Mouse (Mus musculus) heart, postnatal 10 days (tissue): ENCODE measurements around the gene Anxa9. TPM values are rescaled to one million over a fixed set of nuclear protein-coding genes. Genes with fewer than 3 reads are reported as not detected.

Source experiments
- DNase-seq, 2 experiments: peaks; one replicate each; pipeline ENCODE4 v3.0.0; 2021
- intact Hi-C: fragments of 180-260 bp; cut with DNase I; formaldehyde crosslinking; loops from one replicate; pipeline ENCODE4 v1.15.1; 2025
- total RNA-seq, 2 experiments: library from RNA; stranded (reverse); gene quantifications; 2 replicates each; pipeline ENCODE4 v1.2.3; 2021

The Anxa9 gene
- total RNA-seq, 2 experiments from 2014 or later: 0.37 to 0.38 TPM

DNA sequence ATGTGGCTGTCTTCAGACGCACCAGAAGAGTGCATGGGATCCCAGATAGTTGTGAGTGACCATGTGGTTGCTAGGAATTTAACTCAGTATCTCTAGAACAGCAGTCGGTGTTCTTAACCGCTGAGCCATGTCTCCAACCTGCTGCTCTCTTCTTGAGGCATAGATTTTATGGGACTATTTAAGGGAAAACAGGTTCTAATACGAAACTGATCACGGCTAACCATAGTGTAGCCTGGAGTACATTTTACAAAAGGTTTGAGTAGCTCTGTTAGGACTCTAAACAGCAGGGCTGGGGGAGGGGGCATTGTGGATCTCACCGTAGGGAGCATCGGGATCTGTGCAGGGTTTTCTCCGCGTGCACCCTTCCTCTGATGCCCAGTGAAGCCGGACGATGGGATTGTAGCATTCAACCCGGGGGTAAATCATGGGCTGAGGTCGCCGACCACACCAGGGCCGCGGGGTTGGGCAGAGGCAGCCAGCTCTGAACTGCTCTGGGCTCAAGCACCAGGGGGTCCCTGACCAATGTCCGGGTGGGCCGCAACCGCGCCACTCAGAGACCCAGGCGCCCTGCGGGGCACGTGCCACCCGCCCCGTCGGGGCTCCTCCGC, 7.6 kb upstream of the Anxa9 start, which contains the start of gene Cers2:
TSS of gene Cers2 (plus strand) at position 306 of the 608 bp plus-strand sequence.
- intact Hi-C loops: loop anchor here (1.0 to 2.0 kb wide), 2 partner anchors 32 to 97 kb away; partner anchors contain the start of genes Gabpb2 and Prune1
- DNase-seq: no peak

DNA sequence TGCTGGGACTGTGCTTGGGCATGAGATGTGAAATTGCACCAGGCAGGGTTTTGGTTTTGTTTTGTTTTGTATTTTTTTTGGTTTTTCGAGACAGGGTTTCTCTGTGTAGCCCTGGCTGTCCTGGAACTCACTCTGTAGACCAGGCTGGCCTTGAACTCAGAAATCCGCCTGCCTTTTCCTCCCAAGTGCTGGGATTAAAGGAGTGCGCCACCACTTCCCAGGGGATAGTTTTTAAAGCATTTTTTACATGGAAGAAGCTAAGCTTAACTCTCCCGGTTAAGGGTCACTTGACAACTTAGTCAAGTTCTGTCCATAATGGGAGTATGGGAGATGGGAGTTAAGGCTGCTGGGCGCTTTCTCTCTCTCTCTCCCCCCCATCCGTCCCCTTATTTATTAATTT, 7.1 kb upstream of the Anxa9 start:
- DNase-seq: no peak
- intact Hi-C loops: loop anchor here (2.0 kb wide), 1 partner anchor 31 kb away; the partner anchor contains the start of gene Prune1

DNA sequence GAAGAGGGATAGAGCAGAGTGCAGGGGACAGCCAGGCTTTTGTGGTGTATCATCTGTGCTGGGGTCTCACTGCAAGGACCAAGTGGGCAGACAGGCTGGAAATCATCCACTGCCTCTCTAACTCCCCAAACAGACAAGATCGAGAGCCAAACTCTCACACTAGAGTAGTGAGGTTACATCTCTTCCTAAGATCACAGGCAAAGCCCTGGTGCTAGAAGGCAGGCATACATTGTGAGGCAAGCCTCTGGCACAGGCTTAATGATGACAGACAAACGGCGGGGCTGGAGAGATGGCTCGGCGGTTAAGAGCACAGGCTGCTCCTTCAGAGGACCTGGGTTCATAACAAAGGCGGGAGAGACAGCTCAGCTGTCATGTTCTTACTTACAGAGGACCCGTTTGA, 6.5 kb upstream of the Anxa9 start:
- no peak for DNase-seq
- intact Hi-C loops: no loop called here

DNA sequence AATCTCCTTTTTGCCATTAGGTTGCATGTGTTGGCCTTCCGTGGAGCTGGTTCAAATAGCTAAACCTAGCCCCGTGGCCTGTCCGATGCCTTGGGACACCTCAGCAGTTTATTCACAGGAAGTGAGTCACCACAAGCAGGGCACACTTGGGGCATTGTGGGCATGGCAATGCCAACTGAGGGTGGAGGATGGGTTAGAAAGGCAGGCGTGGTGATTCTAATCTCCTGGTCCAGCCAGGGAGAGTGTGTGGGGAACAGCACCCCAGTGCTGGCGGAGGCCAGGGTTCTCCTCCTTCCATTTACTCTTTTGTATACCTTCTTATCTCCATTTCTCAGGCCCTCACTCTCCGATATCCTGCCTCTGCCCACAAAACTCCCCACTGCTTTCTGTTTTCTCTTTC, 5.6 kb upstream of the Anxa9 start:
- intact Hi-C loops: no loop called here
- DNase-seq: peak; percentile 16 to 23

DNA sequence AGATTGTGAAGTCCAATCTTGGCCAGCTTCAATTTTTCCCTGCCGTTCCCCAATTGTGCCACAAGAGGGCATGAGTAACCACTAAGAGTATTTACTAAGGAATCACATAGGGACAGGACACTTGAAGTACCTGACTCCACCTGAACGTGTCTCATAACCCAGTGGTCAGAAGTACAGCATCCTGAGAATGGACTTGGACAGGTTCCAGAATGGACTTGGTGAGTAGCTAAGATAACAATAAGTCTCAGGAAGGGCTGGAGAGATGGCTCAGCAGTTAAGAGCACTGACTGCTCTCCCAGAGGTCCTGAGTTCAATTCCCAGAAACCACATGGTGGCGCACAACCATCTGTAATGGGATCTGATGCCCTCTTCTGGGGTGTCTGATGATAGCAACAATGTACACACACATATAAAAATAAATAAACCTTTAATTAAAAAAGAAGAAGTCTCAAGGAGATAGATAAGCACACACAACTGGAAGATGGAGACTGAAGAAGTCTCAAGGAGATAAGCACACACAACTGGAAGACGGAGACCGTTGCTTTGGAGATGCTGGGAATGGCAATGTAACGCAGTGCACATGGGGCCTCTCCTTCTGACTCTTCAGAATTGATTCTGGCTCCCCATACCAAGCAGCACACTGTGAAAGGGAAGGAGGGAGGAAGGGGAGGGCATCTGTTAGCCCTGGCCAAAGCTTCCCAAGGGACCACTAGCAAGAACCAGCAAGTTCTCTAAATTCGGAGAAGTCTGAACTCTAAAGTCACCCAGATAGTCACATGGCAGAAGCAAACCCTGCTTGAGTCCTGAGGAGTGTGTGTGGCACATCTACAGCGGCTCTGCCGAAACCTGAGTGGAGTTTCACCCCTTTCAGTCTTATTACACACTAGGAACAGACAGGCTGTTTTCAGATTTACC, 4.2 kb upstream of the Anxa9 start:
- intact Hi-C loops: loop anchor here (2.0 kb wide), 1 partner anchor 84 kb away; no protein-coding TSS in a partner anchor
- DNase-seq: peak; percentile 72 to 83

DNA sequence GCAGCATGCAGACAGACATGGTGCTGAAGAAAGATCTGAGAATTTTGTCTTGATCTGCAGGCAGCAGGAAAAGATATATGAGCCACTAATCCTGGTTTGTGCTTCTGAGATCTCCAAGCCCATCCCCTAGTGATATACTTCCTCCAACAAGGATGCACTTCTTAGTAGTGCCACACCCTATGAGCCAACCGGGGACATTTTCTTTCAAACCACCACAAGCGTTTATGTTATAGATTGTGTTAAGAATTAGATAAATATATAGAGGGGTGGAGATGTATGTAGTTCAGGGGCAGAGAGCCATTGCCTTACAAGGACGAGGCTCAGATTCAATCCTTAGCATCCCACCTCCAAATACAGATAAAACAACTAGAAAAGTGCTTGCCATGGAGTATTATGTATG, 3.5 kb upstream of the Anxa9 start:
- intact Hi-C loops: loop anchor here (2.0 kb wide), 1 partner anchor 84 kb away; no protein-coding TSS in a partner anchor
- DNase-seq: no peak

DNA sequence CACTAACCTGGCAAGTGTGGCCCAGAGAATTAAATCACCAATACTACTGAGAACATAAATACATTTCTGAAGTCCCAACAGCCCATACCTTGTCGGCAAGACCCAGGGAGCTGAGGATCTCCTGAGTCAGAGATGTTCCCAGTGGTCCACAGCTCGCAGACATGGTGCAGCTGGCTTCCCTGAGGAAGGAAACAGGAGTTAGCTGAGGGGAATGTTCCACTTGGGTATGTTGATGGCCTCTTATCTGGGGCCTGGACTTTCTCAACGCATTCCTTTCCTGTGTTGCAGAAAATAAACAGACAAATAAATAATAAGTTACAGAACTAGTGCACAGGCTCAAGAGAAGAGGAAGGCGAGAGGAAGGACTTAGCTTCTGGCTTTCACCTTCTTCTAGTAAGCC, 732 bp downstream of the Anxa9 start:
- intact Hi-C loops: no loop called here
- DNase-seq: no peak

DNA sequence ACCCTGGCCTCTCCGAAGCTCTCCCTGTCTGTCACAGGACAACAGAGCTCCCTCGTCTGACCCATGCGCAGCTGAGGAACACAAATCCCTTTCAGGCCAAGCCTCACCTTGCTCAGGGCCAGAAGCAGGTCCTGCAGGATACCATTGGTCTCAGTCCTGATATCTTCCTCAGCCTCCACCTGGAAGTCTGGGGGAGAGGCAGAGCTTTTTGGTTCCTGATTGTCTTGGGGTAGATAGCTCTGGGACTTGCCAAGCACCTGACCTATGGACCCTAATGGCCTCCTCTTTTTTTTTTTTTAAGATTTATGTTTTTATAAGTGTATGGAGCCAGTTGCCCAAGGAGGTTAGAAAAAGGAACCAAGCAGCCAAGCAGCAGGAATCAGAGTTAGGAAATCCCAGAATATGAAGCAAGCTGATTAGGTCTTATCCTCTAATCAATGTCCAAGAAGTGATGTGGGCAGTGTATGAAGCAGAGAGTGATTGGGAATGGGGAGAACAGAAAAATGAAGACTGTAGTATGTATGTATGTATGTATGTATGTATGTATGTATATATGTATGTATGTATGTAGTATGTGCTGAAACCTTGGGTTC, 5.7 kb downstream of the Anxa9 start:
- intact Hi-C loops: no loop called here
- no peak for DNase-seq

DNA sequence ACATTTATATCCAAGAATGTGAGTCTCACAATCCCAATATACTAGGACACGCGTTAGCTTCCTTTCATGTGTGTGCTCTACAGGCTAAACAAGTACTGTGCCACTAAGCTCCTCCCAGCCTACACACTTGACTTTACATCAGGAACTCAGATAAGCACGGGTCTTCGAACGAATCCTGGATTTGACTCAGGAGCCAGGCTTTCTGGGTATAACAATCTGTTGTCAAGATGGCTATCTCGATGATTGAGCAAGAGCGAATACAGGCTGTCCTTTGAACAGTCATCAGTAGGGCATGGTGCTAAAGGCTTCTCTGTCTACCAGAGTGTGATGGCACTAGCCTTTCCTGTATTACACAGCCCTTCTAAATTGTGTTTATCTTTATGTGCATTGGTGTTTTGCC, 9.0 kb downstream of the Anxa9 start:
- intact Hi-C loops: no loop called here
- DNase-seq: no peak

DNA sequence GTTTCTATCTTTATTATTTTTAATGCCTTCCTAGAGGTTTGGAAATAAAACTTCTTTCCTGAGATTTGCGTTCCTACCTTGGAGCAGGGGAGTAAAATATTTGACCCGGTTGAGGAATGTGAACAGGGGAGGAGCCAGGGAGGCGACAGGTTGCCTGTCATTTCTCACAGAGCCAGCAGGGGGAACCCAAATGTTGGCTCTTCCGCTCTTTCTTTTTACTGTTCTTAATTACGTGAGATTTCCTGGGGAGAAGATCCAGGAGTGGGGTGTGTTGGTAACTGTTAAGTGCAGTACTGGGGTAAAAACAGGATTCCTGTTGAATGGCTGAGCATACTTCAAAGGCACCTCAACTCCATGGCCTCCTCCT, 10.9 kb downstream of the Anxa9 start:
- peak in 1 of 2 experiments; percentile 62 for DNase-seq
- intact Hi-C loops: no loop called here

DNA sequence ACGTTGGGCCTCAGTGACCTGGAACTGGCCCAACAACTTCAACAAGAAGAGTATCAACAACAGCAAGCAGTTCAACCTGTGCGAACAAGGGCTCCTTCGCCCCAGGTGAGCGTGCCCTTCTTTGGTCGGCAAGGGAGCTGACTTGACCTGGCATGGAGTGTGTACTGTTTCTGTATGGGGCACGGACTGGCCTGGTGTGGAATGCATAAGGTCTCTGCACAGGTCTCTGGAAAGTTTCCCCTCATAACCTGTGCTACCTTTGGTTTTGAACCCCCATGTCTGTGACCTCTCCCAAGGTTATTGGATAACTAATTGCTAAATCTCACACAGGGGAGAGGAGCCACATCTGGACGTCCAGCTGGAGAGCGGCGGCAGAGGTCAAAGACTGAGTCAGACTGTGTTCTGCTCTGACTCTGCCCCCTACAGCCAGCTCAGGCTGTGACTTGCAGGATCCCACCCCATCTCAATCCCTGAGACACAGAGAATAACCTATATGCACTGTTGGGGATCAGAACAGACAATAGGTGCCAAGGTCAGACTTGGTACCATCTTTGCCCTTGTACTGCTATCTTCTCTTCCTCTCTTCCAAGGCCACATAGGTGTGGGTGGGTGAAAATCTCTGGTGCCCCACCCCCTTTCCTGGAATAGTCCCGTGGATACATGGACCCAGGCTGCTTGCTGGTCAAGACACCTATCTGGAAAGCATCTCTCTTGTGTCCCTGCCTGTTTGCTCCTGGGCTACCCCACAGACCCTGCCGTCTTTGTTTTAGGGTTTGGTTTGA, 11.5 kb downstream of the Anxa9 start:
- no peak for DNase-seq
- intact Hi-C loops: no loop called here

DNA sequence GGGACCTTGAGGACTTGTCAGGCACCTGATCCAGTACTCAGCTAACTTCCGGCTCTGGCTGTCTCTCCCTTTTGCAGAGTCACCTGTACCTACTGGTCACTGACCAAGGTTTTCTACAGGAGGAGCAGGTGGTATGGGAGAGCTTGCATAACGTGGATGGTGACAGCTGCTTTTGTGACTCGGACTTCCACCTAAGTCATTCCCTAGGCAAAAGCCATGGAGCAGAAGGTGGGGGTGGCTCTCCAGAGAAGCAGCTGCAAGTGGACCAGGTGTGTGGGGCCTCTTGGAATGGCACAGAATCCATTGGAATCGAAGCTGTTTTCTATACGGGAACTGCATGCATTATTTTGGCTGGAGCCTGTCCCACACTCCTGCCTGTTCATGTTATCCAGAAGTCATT, 12.3 kb downstream of the Anxa9 start:
- intact Hi-C loops: no loop called here
- no peak for DNase-seq

DNA sequence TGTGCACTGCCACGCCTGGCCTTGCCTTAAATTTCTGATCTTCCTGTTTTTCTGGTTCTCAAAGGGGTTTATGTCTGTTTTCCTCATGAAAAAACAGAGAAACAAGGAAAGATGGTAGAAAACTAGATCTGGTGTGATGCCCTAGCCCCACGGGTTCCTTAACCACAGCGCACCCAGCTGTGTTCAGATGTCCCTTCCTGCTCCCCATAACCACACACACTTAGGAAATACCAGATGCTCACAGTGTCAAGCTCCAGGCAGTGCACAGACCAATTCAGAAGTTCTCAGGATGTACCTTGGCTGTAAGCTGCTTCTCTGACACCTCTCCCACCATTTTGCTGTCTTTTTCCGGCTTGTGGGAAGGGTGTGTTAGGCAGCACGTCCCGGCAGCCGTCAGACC, 12.7 kb downstream of the Anxa9 start:
- no peak for DNase-seq
- intact Hi-C loops: no loop called here

DNA sequence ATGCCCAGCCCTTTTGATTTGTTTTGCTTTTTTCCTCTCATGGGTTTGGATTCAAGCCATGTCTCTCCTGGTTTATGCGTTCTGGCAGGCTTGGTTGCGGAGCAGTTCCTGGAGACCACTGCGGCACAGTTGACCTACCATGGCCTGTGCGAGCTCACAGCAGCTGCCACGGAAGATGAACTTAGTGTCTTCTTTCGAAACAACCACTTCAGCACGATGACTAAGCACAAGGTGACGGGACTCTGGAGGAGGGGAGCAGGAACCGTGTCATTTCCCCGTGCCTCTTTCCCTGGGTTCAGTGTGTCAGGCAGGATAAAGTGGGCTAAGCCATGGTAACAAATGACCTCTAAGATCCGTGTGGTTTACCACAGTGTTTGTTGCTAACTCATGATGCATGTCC, 13.4 kb downstream of the Anxa9 start:
- no peak for DNase-seq
- intact Hi-C loops: no loop called here

DNA sequence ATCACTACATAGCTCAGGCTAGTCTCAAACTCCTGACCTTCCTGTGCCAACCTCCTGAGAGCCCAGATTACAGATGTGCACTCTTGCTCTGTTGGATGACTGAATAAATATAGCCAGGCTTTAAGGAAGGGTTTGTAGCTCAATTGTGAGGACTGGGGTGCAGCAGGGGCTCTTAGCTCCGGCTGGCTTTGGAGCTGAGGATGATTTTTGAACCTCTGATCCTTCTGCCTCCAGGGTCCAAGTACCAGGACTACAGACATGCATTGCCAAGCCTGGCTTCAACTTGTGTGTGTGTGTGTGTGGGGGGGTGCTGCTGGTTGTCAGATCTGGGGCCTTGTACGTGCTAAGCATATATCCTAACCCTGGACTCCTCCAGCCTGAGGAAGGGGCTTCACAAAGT, 14.1 kb downstream of the Anxa9 start:
- no peak for DNase-seq
- intact Hi-C loops: no loop called here

DNA sequence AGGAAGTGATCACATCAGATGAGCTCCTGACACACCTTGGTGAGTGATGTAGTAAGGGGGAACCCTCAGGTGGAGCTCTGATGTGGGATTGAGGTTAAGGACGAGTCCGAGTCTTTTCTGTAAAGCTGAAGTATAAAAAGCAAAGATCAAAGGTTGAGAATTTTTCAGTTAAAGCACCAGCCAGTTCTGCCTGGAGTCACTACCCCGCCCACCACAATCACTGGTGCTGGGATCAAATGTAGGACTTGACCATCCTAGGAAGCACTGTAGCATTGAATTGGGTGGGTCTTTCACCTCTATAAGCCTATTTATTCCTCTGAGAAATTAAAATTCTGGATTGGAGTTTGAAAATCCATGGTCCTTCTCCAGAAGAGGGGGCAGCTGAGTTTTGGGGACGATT, 15.9 kb downstream of the Anxa9 start:
- DNase-seq: no peak
- intact Hi-C loops: no loop called here

DNA sequence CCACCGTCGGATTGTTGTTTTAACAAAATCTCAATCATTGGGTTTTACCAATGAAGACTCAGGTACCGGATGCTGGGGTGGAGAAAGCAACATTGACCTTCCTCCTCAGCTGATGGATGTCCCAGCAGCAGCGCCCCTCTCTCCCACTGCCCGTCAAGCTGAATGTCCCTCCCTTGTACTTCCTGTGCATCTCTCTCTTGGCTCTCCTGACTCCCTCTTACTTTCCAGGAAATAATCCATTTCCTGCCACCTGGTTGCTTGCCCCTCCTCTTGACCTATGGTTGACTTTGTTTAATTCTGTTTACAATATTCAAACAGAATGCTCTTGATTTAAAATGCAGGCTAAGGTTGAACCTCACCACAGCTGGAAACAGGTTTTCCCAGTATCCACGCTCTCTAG, 16.8 kb downstream of the Anxa9 start:
- DNase-seq: no peak

DNA sequence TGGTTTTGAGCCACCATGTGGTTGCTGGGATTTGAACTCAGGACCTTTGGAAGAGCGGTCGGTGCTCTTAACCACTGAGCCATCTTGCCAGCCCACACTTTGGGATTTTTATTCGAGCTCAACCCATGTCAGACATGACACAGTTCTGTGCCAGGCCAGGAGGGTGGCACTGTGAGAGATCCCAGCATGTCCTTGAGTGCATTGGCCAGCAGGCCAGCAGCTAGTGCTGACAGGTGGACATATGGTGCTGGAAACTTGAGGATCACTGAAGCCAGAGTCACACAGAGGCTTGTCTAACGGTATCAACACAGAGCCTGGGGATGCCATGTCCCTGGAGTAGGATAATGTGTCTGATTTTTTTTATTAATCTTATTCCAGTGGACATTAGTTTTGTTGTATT, 17.6 kb downstream of the Anxa9 start:
- DNase-seq: no peak
- intact Hi-C loops: no loop called here

More for the DNA sequence above, 16.8 kb downstream of the Anxa9 start:
- intact Hi-C loops: no loop called here

DNA sequence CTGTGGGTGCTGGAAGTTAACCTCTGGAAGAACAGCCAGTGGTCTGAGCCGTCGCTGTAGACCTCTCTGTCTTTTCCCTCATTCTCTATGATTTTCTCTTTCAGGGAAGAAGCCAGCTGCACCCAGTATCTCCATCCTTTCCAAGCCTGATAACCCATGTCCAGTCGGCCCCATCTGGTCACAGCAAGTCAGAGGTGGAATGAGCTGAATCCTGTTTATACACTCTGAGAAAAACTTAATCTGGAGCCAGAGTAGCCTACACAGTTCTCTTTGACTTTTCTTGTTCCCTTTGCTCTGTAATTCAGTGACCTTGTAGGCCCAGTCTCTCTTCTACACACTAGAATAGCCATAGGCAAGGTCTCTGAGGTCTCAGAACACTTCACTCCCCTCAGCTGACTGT, 19.4 kb downstream of the Anxa9 start:
- DNase-seq: no peak
- intact Hi-C loops: no loop called here

DNA sequence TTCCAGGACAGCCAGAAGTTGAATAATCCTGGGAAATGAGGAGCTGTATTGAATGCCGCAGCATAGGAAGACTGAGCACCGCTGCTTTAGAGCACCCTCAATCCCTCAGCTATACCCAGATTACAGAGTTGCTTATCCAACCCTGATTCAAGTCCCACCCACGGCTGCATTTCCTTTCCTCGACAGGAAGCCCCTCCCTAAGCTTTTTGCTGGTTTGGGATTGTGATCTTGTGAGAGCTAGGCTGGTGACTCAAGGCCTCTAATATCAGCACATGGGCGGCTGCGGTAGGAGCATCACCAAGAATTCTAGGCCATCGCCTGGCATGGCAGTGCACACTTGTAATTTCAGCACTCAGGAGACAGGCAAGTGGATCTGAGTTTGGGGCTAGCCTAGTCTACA, 20.5 kb downstream of the Anxa9 start:
- intact Hi-C loops: no loop called here
- DNase-seq: no peak

DNA sequence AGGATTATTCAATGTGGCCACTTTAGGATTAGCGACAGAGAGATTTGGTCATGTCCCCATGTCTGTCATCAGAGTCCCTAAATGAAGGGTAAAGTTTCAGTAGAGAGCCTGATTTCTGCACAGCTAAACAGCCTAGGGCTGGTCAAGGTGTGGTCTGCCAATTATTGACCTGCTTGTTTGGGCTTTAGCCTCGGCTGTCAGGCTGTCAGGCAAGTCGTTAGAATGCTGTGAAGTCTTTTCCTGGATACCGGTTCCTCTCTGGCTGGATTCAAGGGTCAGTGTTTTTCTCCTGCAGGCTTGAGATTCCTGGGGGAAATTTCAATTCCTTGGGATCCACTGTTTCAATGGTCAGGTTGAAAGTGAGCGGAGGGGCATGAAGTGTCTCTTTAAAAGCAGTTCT, 21.0 kb downstream of the Anxa9 start:
- intact Hi-C loops: no loop called here
- DNase-seq: no peak
